Mouse (Mus musculus): ENCODE data around the gene Tmc2. TPM values are rescaled to one million over a fixed set of nuclear protein-coding genes. Genes with fewer than 3 reads are reported as not detected.

Gene Tmc2
- total RNA-seq (2021), result not detected

- no peak for DNase-seq
These were observed at the start of gene Tmc2 for GRCm38 (mm10) chr2:130194894-130195293. Gene Tmc2 (plus strand): TSS chr2:130195194.

- no peak for DNase-seq
These were observed 48.8 kb upstream of the Tmc2 start for GRCm38 (mm10) chr2:130146089-130146668.

GRCm38 (mm10) chr2:130155171-130155570, 39.8 kb upstream of the Tmc2 start:
- DNase-seq, result no peak

GRCm38 (mm10) chr2:130155851-130156250, 39.1 kb upstream of the Tmc2 start:
- DNase-seq, result no peak

GRCm38 (mm10) chr2:130157231-130158087, 37.5 kb upstream of the Tmc2 start:
- no peak for DNase-seq

- DNase-seq, result no peak
These were observed 36.9 kb upstream of the Tmc2 start for GRCm38 (mm10) chr2:130158088-130158437.

GRCm38 (mm10) chr2:130162701-130163100, 32.3 kb upstream of the Tmc2 start:
- no peak for DNase-seq

- peak; percentile 45 for DNase-seq
These were observed 28.4 kb upstream of the Tmc2 start for GRCm38 (mm10) chr2:130166311-130167214.

- DNase-seq, result peak; percentile 72
These were observed 27.1 kb upstream of the Tmc2 start for GRCm38 (mm10) chr2:130167861-130168260.

- no peak for DNase-seq
These were observed 23.3 kb upstream of the Tmc2 start for GRCm38 (mm10) chr2:130171674-130172073.

- no peak for DNase-seq
These were observed 18.2 kb upstream of the Tmc2 start for GRCm38 (mm10) chr2:130176820-130177219.

- no peak for DNase-seq
These were observed 16.7 kb upstream of the Tmc2 start for GRCm38 (mm10) chr2:130178381-130178705.

- DNase-seq, result peak; percentile 92
These were observed 16.1 kb upstream of the Tmc2 start, which contains the start of gene Snrpb for GRCm38 (mm10) chr2:130178706-130179506. Gene Snrpb (minus strand): TSS chr2:130179403.

GRCm38 (mm10) chr2:130179507-130180019, 15.4 kb upstream of the Tmc2 start:
- no peak for DNase-seq

GRCm38 (mm10) chr2:130188391-130188790, 6.6 kb upstream of the Tmc2 start:
- DNase-seq, result no peak

GRCm38 (mm10) chr2:130200961-130201360, 6.0 kb downstream of the Tmc2 start:
- no peak for DNase-seq

GRCm38 (mm10) chr2:130207376-130207775, 12.4 kb downstream of the Tmc2 start:
- no peak for DNase-seq

- no peak for DNase-seq
These were observed 13.0 kb downstream of the Tmc2 start for GRCm38 (mm10) chr2:130207996-130208395.

- DNase-seq, result no peak
These were observed 14.6 kb downstream of the Tmc2 start for GRCm38 (mm10) chr2:130209636-130210035.

GRCm38 (mm10) chr2:130211581-130211980, 16.6 kb downstream of the Tmc2 start:
- DNase-seq, result no peak

- peak; percentile 29 for DNase-seq
These were observed 51.9 kb downstream of the Tmc2 start for GRCm38 (mm10) chr2:130246912-130247311.

- DNase-seq, result no peak
These were observed 53.2 kb downstream of the Tmc2 start for GRCm38 (mm10) chr2:130248226-130248625.
